Mouse (Mus musculus): ENCODE data around the gene Rps6ka2. TPM values are rescaled to one million over a fixed set of nuclear protein-coding genes. Genes with fewer than 3 reads are reported as not detected.

Rps6ka2 gene
- polyA plus RNA-seq, 1 experiment from 2014 or later: 9.8 TPM

- no peak for ATAC-seq (ENCODE audit: insufficient number of reproducible peaks, low FRiP score, low TSS enrichment, low read depth)
- Histone ChIP-seq H3K4me2 (replicated peaks) (no peak overlapping the region), H3K9ac (no peak overlapping the region), H3K36me3 (no peaks in the 10 kb centered on the region), H3K4me3 (replicated peaks) (no peak overlapping the region), H3K27me3 (no peaks in the 10 kb centered on the region), H3K9me3 (replicated peaks) (no peaks in the 10 kb centered on the region), H3K4me1 (peaks cover 13% of the 10 kb centered on the region), H3K27ac (replicated peaks) (no peak overlapping the region)
- 72% methylated on average over 4 of the region's 4 CpGs for WGBS
Observed at GRCm38 (mm10) chr17:7231312-7231711, 61.4 kb downstream of the Rps6ka2 start.

GRCm38 (mm10) chr17:7231790-7232189, 61.9 kb downstream of the Rps6ka2 start:
- Histone ChIP-seq H3K27me3 (no peaks in the 10 kb centered on the region), H3K4me1 (peaks cover 10% of the 10 kb centered on the region), H3K9ac (no peak overlapping the region), H3K27ac (replicated peaks) (no peak overlapping the region), H3K4me3 (replicated peaks) (no peak overlapping the region), H3K4me2 (replicated peaks) (no peak overlapping the region), H3K36me3 (no peaks in the 10 kb centered on the region), H3K9me3 (replicated peaks) (no peaks in the 10 kb centered on the region)
- WGBS: 62% methylated on average over 8 of the region's 8 CpGs
- ATAC-seq (ENCODE audit: insufficient number of reproducible peaks, low FRiP score, low TSS enrichment, low read depth): no peak

GRCm38 (mm10) chr17:7232400-7232799, 62.5 kb downstream of the Rps6ka2 start:
- H3K36me3 ChIP-seq: no peaks in the 10 kb centered on the region
- no peaks in the 10 kb centered on the region for H3K9me3 ChIP-seq (replicated peaks)
- peaks cover 4% of the 10 kb centered on the region; the same call in 1 of the 2 replicates for H3K4me1 ChIP-seq
- no peak overlapping the region for H3K4me2 ChIP-seq (replicated peaks)
- 52% methylated on average over 7 of the region's 7 CpGs for WGBS
- H3K27ac ChIP-seq (replicated peaks): no peak overlapping the region
- H3K9ac ChIP-seq: no peak overlapping the region
- H3K27me3 ChIP-seq: no peaks in the 10 kb centered on the region
- ATAC-seq (ENCODE audit: insufficient number of reproducible peaks, low FRiP score, low TSS enrichment, low read depth): no peak
- H3K4me3 ChIP-seq (replicated peaks): no peak overlapping the region

GRCm38 (mm10) chr17:7233197-7233596, 63.3 kb downstream of the Rps6ka2 start:
- H3K4me1 ChIP-seq: no peaks in the 10 kb centered on the region
- ATAC-seq (ENCODE audit: insufficient number of reproducible peaks, low FRiP score, low TSS enrichment, low read depth): no peak
- no peaks in the 10 kb centered on the region for H3K36me3 ChIP-seq
- no peak overlapping the region for H3K4me2 ChIP-seq (replicated peaks)
- no peaks in the 10 kb centered on the region for H3K27me3 ChIP-seq
- H3K9ac ChIP-seq: no peak overlapping the region
- no peak overlapping the region for H3K27ac ChIP-seq (replicated peaks)
- no peak overlapping the region for H3K4me3 ChIP-seq (replicated peaks)
- H3K9me3 ChIP-seq (replicated peaks): no peaks in the 10 kb centered on the region

GRCm38 (mm10) chr17:7237706-7238105, 67.8 kb downstream of the Rps6ka2 start:
- no peaks in the 10 kb centered on the region for H3K4me1 ChIP-seq
- WGBS: 94% methylated on average over 9 of the region's 9 CpGs
- no peak overlapping the region for H3K9ac ChIP-seq
- H3K27ac ChIP-seq (replicated peaks): no peak overlapping the region
- H3K4me3 ChIP-seq (replicated peaks): no peak overlapping the region
- no peaks in the 10 kb centered on the region for H3K36me3 ChIP-seq
- H3K4me2 ChIP-seq (replicated peaks): no peak overlapping the region
- ATAC-seq (ENCODE audit: insufficient number of reproducible peaks, low FRiP score, low TSS enrichment, low read depth): no peak
- no peaks in the 10 kb centered on the region for H3K9me3 ChIP-seq (replicated peaks)
- no peaks in the 10 kb centered on the region for H3K27me3 ChIP-seq

- Histone ChIP-seq H3K4me1 (no peaks in the 10 kb centered on the region), H3K36me3 (no peaks in the 10 kb centered on the region), H3K27ac (replicated peaks) (no peak overlapping the region), H3K9me3 (replicated peaks) (no peaks in the 10 kb centered on the region), H3K4me2 (replicated peaks) (no peak overlapping the region), H3K27me3 (no peaks in the 10 kb centered on the region), H3K4me3 (replicated peaks) (no peak overlapping the region), H3K9ac (no peak overlapping the region)
- ATAC-seq (ENCODE audit: insufficient number of reproducible peaks, low FRiP score, low TSS enrichment, low read depth): no peak
- 70% methylated on average over 4 of the region's 4 CpGs for WGBS
Observed at GRCm38 (mm10) chr17:7238766-7239165, 68.9 kb downstream of the Rps6ka2 start.

GRCm38 (mm10) chr17:7240526-7240925, 70.6 kb downstream of the Rps6ka2 start:
- Histone ChIP-seq H3K27me3 (no peaks in the 10 kb centered on the region), H3K4me2 (replicated peaks) (no peak overlapping the region), H3K4me3 (replicated peaks) (no peak overlapping the region), H3K36me3 (no peaks in the 10 kb centered on the region), H3K9me3 (replicated peaks) (no peaks in the 10 kb centered on the region), H3K4me1 (no peaks in the 10 kb centered on the region), H3K27ac (replicated peaks) (no peak overlapping the region), H3K9ac (no peak overlapping the region)
- WGBS: 72% methylated on average over 4 of the region's 4 CpGs
- no peak for ATAC-seq (ENCODE audit: insufficient number of reproducible peaks, low FRiP score, low TSS enrichment, low read depth)

GRCm38 (mm10) chr17:7245078-7245477, 75.2 kb downstream of the Rps6ka2 start:
- Histone ChIP-seq H3K9ac (no peak overlapping the region), H3K4me3 (replicated peaks) (no peak overlapping the region), H3K9me3 (replicated peaks) (no peaks in the 10 kb centered on the region), H3K4me2 (replicated peaks) (no peak overlapping the region), H3K27ac (replicated peaks) (no peak overlapping the region), H3K36me3 (no peaks in the 10 kb centered on the region), H3K4me1 (no peaks in the 10 kb centered on the region), H3K27me3 (no peaks in the 10 kb centered on the region)
- no peak for ATAC-seq (ENCODE audit: insufficient number of reproducible peaks, low FRiP score, low TSS enrichment, low read depth)
- 88% methylated on average over 6 of the region's 6 CpGs for WGBS

- 69% methylated on average over 6 of the region's 6 CpGs for WGBS
- Histone ChIP-seq H3K4me1 (no peaks in the 10 kb centered on the region), H3K27ac (replicated peaks) (no peak overlapping the region), H3K27me3 (no peaks in the 10 kb centered on the region), H3K9ac (no peak overlapping the region), H3K36me3 (0 out of 2 replicates have a peak, but pooled peaks cover 9% of the 10 kb centered on the region), H3K4me3 (replicated peaks) (no peak overlapping the region), H3K9me3 (replicated peaks) (no peaks in the 10 kb centered on the region), H3K4me2 (replicated peaks) (no peak overlapping the region)
- no peak for ATAC-seq (ENCODE audit: insufficient number of reproducible peaks, low FRiP score, low TSS enrichment, low read depth)
Observed at GRCm38 (mm10) chr17:7246893-7247556, 77.1 kb downstream of the Rps6ka2 start.

GRCm38 (mm10) chr17:7250373-7250772, 80.5 kb downstream of the Rps6ka2 start:
- H3K27ac ChIP-seq (replicated peaks): no peak overlapping the region
- no peak overlapping the region for H3K4me3 ChIP-seq (replicated peaks)
- H3K36me3 ChIP-seq: 0 out of 2 replicates have a peak, but pooled peaks cover 9% of the 10 kb centered on the region
- no peaks in the 10 kb centered on the region for H3K27me3 ChIP-seq
- 54% methylated on average over 4 of the region's 4 CpGs for WGBS
- no peak overlapping the region for H3K4me2 ChIP-seq (replicated peaks)
- no peak overlapping the region for H3K9ac ChIP-seq
- no peak for ATAC-seq (ENCODE audit: insufficient number of reproducible peaks, low FRiP score, low TSS enrichment, low read depth)
- no peaks in the 10 kb centered on the region for H3K4me1 ChIP-seq
- no peaks in the 10 kb centered on the region for H3K9me3 ChIP-seq (replicated peaks)

GRCm38 (mm10) chr17:7257208-7257607, 87.3 kb downstream of the Rps6ka2 start:
- Histone ChIP-seq H3K27ac (replicated peaks) (no peak overlapping the region), H3K36me3 (no peaks in the 10 kb centered on the region), H3K4me2 (replicated peaks) (no peak overlapping the region), H3K27me3 (no peaks in the 10 kb centered on the region), H3K9me3 (replicated peaks) (no peaks in the 10 kb centered on the region), H3K9ac (no peak overlapping the region), H3K4me3 (replicated peaks) (no peak overlapping the region), H3K4me1 (peaks cover 5% of the 10 kb centered on the region)
- WGBS: 65% methylated on average over 1 of the region's 1 CpGs
- no peak for ATAC-seq (ENCODE audit: insufficient number of reproducible peaks, low FRiP score, low TSS enrichment, low read depth)

- no peak overlapping the region for H3K4me2 ChIP-seq (replicated peaks)
- no peak overlapping the region for H3K9ac ChIP-seq
- no peaks in the 10 kb centered on the region for H3K9me3 ChIP-seq (replicated peaks)
- H3K27ac ChIP-seq (replicated peaks): no peak overlapping the region
- peaks cover 6% of the 10 kb centered on the region for H3K4me1 ChIP-seq
- ATAC-seq (ENCODE audit: insufficient number of reproducible peaks, low FRiP score, low TSS enrichment, low read depth): no peak
- H3K4me3 ChIP-seq (replicated peaks): no peak overlapping the region
- 0 out of 2 replicates have a peak, but pooled peaks cover 3% of the 10 kb centered on the region for H3K36me3 ChIP-seq
- H3K27me3 ChIP-seq: no peaks in the 10 kb centered on the region
- 76% methylated on average over 15 of the region's 15 CpGs for WGBS
Observed at GRCm38 (mm10) chr17:7258748-7259359, 88.9 kb downstream of the Rps6ka2 start.
